Mouse (Mus musculus) kidney, postnatal 4 days (tissue): ENCODE measurements at regions not wholly inside any gene's neighbourhood (a gene's known extent, or its start where the extent isn't known, plus 50 kb on each side); places are given as distances from the start of the nearest gene placed in this dataset.
"Not testable (repeated sequence)": the region's sequence is repeated elsewhere in the genome, so short reads cannot be mapped to it uniquely, and the experiment has no call there.

Source experiments
- DNase-seq, 2 experiments: peaks; one replicate each; pipeline ENCODE4 v3.0.0; 2021; ENCODE audit warnings: mixed read lengths in 2 of 2

GRCm38 (mm10) chr8:35125179-35125578, 640.4 kb upstream of the Gm19410 start:
- DNase-seq = no peak

GRCm38 (mm10) chr8:35132281-35132680, 633.3 kb upstream of the Gm19410 start:
- DNase-seq = no peak

GRCm38 (mm10) chr8:35135630-35136029, 630.0 kb upstream of the Gm19410 start:
- no peak for DNase-seq

- DNase-seq = no peak
Observed at GRCm38 (mm10) chr8:35136643-35137042, 628.9 kb upstream of the Gm19410 start.

- DNase-seq = peak; percentile 31 to 35
Observed at GRCm38 (mm10) chr8:35140775-35141174, 624.8 kb upstream of the Gm19410 start.

- DNase-seq = no peak
Observed at GRCm38 (mm10) chr8:35143018-35143656, 622.5 kb upstream of the Gm19410 start.

GRCm38 (mm10) chr8:35143684-35144083, 621.9 kb upstream of the Gm19410 start:
- no peak for DNase-seq

GRCm38 (mm10) chr8:35144401-35144800, 621.2 kb upstream of the Gm19410 start:
- DNase-seq = peak; percentile 44 to 60

- DNase-seq = no peak
Observed at GRCm38 (mm10) chr8:35147481-35147880, 618.1 kb upstream of the Gm19410 start.

- no peak for DNase-seq
Observed at GRCm38 (mm10) chr8:35147967-35148366, 617.6 kb upstream of the Gm19410 start.

GRCm38 (mm10) chr8:35152585-35152984, 613.0 kb upstream of the Gm19410 start:
- peak in 1 of 2 experiments; percentile 32 for DNase-seq

GRCm38 (mm10) chr8:35156272-35156671, 609.3 kb upstream of the Gm19410 start:
- DNase-seq = no peak

GRCm38 (mm10) chr8:35157711-35158110, 607.9 kb upstream of the Gm19410 start:
- DNase-seq = no peak

GRCm38 (mm10) chr8:35159329-35159728, 606.3 kb upstream of the Gm19410 start:
- peak; percentile 73 to 80 for DNase-seq

- DNase-seq = no peak
Observed at GRCm38 (mm10) chr8:35160230-35160629, 605.4 kb upstream of the Gm19410 start.

GRCm38 (mm10) chr8:35162166-35162565, 603.4 kb upstream of the Gm19410 start:
- not testable (repeated sequence) for DNase-seq

GRCm38 (mm10) chr8:35166611-35167010, 599.0 kb upstream of the Gm19410 start:
- no peak for DNase-seq

- DNase-seq = no peak
Observed at GRCm38 (mm10) chr8:35171536-35172310, 593.9 kb upstream of the Gm19410 start.

GRCm38 (mm10) chr8:35177314-35177713, 588.3 kb upstream of the Gm19410 start:
- no peak for DNase-seq

- no peak for DNase-seq
Observed at GRCm38 (mm10) chr8:35180075-35180474, 585.5 kb upstream of the Gm19410 start.

GRCm38 (mm10) chr8:35182141-35182540, 583.4 kb upstream of the Gm19410 start:
- no peak for DNase-seq

GRCm38 (mm10) chr8:35183423-35183822, 582.2 kb upstream of the Gm19410 start:
- no peak for DNase-seq

- DNase-seq = no peak
Observed at GRCm38 (mm10) chr8:35185165-35185564, 580.4 kb upstream of the Gm19410 start.

- DNase-seq = no peak
Observed at GRCm38 (mm10) chr8:35188531-35188930, 577.1 kb upstream of the Gm19410 start.
